Mouse (Mus musculus) liver, postnatal 0 days (tissue): ENCODE data around the gene Zmym3.

Experiments
- CTCF ChIP-seq: sonication (generic); IDR thresholded peaks from 2 replicates; pipeline ENCODE4 v1.5.1; 2016; ENCODE audit warnings: antibody characterized with exemption, low read depth
- EP300 ChIP-seq: IDR thresholded peaks from 2 replicates; pipeline ENCODE4 v1.6.1; 2016; ENCODE audit warnings: antibody characterized with exemption, low read depth, mild to moderate bottlenecking

GRCm38 (mm10) chrX:101423462-101423861, 2.8 kb upstream of the Zmym3 start:
- TF ChIP-seq EP300 (no peak), CTCF (no peak)
